Mouse (Mus musculus) v-Abl transformed pro-B cells (cell line): ENCODE data around the gene Trim52.
"Not testable (repeated sequence)": the region's sequence is repeated elsewhere in the genome, so short reads cannot be mapped to it uniquely, and the experiment has no call there.

ENCODE experiments used
- in situ Hi-C, 2 experiments: fragments of 400-800 bp; cut with MboI; formaldehyde crosslinking; loops; one replicate each; pipeline ENCODE4 v1.15.1; 2025; ENCODE audit not compliant: unreplicated experiment in 2 of 2

Gene Trim52

GRCm38 (mm10) chr14:106105980-106106379, at the start of gene Trim52:
Gene Trim52, plus strand, starts transcription at chr14:106106198.
- in situ Hi-C loops, result loop anchor here in 1 of 2 experiments (10.0 kb wide), 1 partner anchor 61 kb away; no protein-coding TSS in a partner anchor

- in situ Hi-C loops, result no loop called here
Measured at GRCm38 (mm10) chr14:106072608-106073007, 33.4 kb upstream of the Trim52 start.

GRCm38 (mm10) chr14:106075181-106076064, 30.6 kb upstream of the Trim52 start:
- in situ Hi-C loops, result no loop called here

DNA sequence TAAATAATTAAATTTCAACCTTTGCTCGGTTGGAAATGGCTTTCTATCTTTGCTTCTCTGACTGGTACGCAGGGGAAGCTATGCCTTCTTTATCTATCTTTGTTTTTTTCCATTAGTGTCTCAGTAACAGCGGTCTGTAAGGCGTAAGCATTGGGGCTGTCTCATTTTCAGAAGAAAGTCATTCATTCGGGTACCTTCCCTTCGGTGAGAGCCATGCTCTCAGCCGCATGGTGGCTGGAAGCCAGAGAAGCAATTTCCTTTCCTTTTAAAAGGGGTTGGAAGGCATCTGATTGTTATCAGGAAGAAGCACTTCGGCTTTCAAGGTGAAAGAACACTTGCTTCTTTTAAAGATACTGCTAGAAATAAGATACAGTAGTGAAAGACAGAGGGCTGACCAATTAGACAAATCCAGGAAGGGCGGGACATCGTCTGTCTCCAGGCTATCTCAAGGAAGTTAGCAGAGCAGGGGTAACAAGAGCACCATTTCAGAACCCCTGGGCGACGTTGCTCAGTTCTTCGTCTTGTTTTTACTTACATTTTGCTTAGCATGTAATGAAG, 17.4 kb upstream of the Trim52 start:
- in situ Hi-C loops, result no loop called here

- in situ Hi-C loops, result no loop called here
Measured at GRCm38 (mm10) chr14:106096816-106097215, 9.2 kb upstream of the Trim52 start.

- in situ Hi-C loops, result loop anchor here in 1 of 2 experiments (10.0 kb wide), 1 partner anchor 56 kb away; no protein-coding TSS in a partner anchor
Measured at GRCm38 (mm10) chr14:106100858-106101257, 5.1 kb upstream of the Trim52 start.

GRCm38 (mm10) chr14:106106425-106106824, 427 bp downstream of the Trim52 start:
- in situ Hi-C loops, result loop anchor here in 1 of 2 experiments (10.0 kb wide), 1 partner anchor 62 kb away; no protein-coding TSS in a partner anchor

DNA sequence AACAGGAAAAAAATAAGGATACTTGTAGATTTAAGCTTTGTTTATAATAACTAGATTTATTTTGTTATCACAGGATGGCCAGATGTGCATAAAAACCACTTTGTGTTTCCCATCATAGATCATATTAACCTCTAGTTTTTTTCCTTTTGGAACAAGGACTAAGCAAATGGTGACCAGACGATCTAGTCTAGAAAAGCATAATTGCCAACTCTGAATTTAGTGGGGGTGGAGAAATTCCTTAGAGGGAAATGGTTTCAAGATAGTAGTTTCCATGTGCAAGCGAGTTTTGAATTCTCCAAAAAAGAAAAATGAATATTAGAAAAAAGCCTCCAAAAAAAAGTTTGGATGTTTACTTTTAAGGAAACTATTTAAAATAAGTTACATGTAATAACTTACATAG, 13.4 kb downstream of the Trim52 start:
- in situ Hi-C loops, result no loop called here

GRCm38 (mm10) chr14:106136272-106136671, 30.3 kb downstream of the Trim52 start:
- in situ Hi-C loops, result no loop called here

DNA sequence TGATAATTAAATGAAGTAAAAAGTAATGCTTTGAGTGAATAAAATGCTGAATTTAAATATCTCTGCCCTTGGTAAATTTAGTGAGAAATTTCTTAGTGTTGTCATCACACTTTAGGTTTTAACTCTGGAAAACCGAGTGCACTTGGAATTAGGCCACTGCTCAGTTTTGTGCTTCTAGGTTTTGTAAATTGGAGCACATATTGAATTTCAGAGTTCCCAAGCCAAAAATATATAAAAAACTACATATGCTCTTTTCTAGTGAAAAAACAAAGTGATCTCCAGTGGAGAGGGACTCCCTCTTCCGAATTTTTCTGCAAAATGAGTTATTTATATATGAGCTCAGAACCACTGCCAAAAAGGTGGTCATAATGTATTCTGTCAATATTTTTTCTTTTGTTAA, 45.2 kb downstream of the Trim52 start:
- in situ Hi-C loops, result no loop called here

DNA sequence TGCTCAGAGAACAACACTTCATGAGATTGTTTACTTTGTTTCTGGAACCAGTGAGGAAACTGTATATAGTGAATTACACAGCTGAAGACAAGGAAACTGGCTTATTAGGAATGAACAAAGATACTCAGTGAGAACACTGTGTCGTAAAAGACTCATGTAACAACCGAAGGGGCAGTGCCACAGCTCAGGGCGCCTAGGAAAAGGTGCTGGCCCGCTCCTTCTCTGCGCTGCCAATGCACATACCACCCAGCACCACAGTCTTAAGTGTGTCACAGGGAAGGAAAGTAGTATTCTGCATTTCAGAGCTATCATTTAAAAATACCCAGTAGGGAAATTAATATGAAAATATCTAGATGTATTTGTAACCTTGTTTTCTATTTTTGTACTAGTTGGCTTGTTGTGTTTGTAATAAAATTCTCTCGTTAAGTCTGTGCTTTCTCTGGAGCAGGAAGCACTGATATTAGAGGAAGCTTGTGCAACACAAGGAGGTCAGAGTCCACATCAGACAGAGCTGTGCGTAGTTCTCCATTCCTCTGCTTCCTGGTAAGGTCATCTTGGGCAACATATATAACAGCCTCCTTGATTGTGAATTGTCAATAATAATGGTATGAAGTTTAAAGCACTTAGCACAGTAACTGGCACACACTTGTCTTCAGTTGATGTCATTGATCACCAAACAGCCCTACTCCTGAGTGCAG, 49.0 kb downstream of the Trim52 start:
- in situ Hi-C loops, result no loop called here

- in situ Hi-C loops, result no loop called here
Measured at GRCm38 (mm10) chr14:106156533-106156932, 50.5 kb downstream of the Trim52 start.

- in situ Hi-C loops, result no loop called here
Measured at GRCm38 (mm10) chr14:106162331-106162730, 56.3 kb downstream of the Trim52 start.

GRCm38 (mm10) chr14:106163196-106163595, 57.2 kb downstream of the Trim52 start:
- in situ Hi-C loops, result no loop called here

DNA sequence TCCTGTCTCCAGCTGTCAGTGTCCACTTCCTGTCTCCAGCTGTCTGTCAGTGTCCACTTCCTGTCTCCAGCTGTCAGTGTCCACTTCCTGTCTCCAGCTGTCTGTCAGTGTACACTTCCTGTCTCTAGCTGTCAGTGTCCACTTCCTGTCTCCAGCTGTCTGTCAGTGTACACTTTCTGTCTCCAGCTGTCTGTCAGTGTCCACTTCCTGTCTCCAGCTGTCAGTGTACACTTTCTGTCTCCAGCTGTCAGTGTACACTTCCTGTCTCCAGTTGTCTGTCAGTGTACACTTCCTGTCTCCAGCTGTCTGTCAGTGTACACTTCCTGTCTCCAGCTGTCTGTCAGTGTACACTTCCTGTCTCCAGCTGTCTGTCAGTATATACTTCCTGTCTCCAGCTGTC, 57.9 kb downstream of the Trim52 start:
- in situ Hi-C loops, result not testable (repeated sequence)

- in situ Hi-C loops, result no loop called here
Measured at GRCm38 (mm10) chr14:106176879-106177278, 70.9 kb downstream of the Trim52 start.

- in situ Hi-C loops, result no loop called here
Measured at GRCm38 (mm10) chr14:106178245-106178644, 72.2 kb downstream of the Trim52 start.

DNA sequence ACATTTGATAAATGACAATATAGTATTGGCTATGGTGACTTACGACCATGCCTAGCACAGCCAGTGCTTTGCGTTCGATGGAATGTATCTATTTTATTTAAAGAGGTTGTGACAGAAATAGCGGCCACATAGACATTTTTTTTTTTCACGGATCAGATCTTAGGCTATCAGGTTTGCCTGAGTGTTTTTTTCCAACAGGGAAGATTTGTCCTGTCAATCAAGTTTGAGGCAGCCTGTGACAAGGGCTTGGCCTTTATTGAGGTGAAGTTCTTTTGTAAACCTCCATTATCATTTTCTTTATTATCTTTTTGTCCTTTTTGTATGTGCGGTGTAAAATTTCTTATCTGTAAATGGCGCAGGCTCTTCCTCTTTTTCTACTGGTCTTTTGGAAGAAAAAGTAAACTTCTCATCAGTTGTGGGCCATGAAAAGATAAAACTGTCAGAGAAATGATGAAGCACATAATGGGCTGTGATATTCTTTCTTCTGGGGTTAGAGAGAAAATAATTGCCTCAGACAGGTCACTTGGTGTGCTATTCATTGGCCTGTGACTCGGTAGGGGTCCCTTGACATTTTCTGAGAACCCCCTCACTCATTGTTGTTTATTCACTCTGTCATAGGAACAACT, 73.2 kb downstream of the Trim52 start:
- in situ Hi-C loops, result no loop called here

DNA sequence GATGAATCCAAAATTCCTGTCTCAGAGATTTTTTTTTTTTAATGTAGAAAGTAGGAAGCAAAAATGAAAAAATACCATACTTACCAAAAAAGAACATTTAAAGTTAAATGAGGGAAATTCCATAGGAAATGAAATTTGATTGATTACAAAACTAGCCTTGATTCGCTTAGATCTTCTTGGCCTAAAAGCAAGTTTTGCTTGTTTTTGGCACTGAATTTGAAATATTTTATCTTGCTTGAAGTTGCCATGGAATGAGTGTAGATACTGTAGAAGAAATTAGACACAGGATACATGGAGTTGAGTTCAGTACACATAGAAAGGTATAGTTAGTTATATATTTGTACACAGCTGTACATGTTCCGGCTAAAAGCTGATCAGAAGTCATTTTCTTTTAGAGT, 73.7 kb downstream of the Trim52 start:
- in situ Hi-C loops, result no loop called here

DNA sequence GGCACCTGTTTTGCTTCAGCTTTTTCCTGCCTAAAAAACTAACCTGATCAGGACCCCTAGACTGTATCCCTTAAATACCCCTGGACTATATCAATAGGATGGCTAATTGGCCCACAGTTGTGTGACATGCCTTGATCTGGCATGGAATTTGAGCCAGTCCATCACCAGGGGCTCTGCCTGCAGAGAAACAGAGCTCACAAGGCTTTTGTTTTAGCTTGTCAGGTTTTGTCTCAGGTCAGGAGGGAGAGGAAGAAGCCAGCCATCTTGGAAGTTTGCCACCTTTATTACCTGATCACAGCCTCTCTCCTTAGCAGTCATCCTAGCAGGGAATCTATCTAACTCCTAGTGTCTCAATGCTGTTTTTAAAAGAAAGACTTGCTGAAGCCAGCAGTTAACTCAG, 74.6 kb downstream of the Trim52 start:
- in situ Hi-C loops, result no loop called here

- in situ Hi-C loops, result no loop called here
Measured at GRCm38 (mm10) chr14:106183985-106184384, 78.0 kb downstream of the Trim52 start.
